ENCODE assay signal across 22 mouse cellular contexts in genomic region chrX:101770307-101770706, GRCm38 (mm10). TPM values are rescaled to one million over a fixed set of nuclear protein-coding genes. Genes with fewer than 3 reads are reported as not detected.
DNase-seq lines count a peak whose midpoint lies in the region; ATAC-seq and TF ChIP-seq lines count a peak whose summit lies in the region.
"Had no signal": no experiment of that assay in that cellular context is flagged by ENCODE, and none has a peak within 500 bp of the region (broad histone marks: within the 10 kb centered on the region; RNA-seq: fewer than 3 reads in every experiment).

No protein-coding gene starts in this region.

- ATAC-seq in megakaryocyte, adult 5-6 weeks (ENCODE audit: poor library complexity, severe bottlenecking) = peak; percentile 88
- ATAC-seq in forebrain, embryonic 11.5 days (replicated peaks; ENCODE audit: low FRiP score) = no peak
- ATAC-seq: activated CD4-positive, CD25-positive, alpha-beta regulatory T cell, adult 4 months; forebrain, embryonic 15.5 days had no signal

- no peak overlapping the region for H3K4me2 ChIP-seq in forebrain, embryonic 11.5 days (ENCODE audit: low read depth, low read length, severe bottlenecking)
- H3K4me2 ChIP-seq: embryonic facial prominence, embryonic 13.5 days; forebrain, embryonic 15.5 days; hindbrain, embryonic 13.5 days; liver, embryonic 11.5 days had no signal

- TF ChIP-seq POLR2A in spleen, adult 2 months (IDR thresholded peaks at IDR 0.05; ENCODE audit: low read depth, low read length) = no peak
- TF ChIP-seq POLR2A in bone marrow macrophage, adult 2 months (IDR thresholded peaks at IDR 0.05; ENCODE audit: borderline replicate concordance, low read depth, low read length) = no peak

- H3K9ac ChIP-seq in forebrain, embryonic 11.5 days (ENCODE audit: low read length) = no peak overlapping the region
- H3K9ac ChIP-seq: embryonic facial prominence, embryonic 13.5 days; forebrain, embryonic 15.5 days; hindbrain, embryonic 13.5 days had no signal

- peak; percentile 20 to 42 for DNase-seq in spleen, adult 2 months (ENCODE audit: low read depth in 1 of 2, low spot score in 2 of 2)
- DNase-seq in spleen, postnatal 14 days (ENCODE audit: low spot score in 2 of 2) = no peak
- DNase-seq in layer of hippocampus, postnatal 25 days (ENCODE audit: extremely low spot score in 1 of 2, low spot score in 1 of 2) = no peak
- DNase-seq in gastrocnemius, postnatal 4 days (ENCODE audit: low spot score in 2 of 2) = no peak
- DNase-seq in forebrain, embryonic 11.5 days (ENCODE audit: low spot score) = no peak
- DNase-seq: adrenal gland, postnatal 10 days; cerebellum, adult 11-12 months; gastrocnemius, postnatal 14 days; kidney, adult 8-10 months; kidney, postnatal 25 days; midbrain, embryonic 14.5 days; thymus, postnatal 25 days had no signal

- no peaks in the 10 kb centered on the region for H3K27me3 ChIP-seq in spleen, adult 2 months (ENCODE audit: control insufficient read depth, insufficient read depth, low read length)
- H3K27me3 ChIP-seq in forebrain, embryonic 11.5 days (ENCODE audit: control insufficient read depth, insufficient read depth, low read length) = peaks cover 5% of the 10 kb centered on the region; the same call in 1 of the 2 replicates
- H3K27me3 ChIP-seq: forebrain, embryonic 15.5 days had no signal

- H3K27ac ChIP-seq in spleen, adult 2 months (ENCODE audit: insufficient read depth, low read length) = peak overlapping the region; percentile 46; the same call in 1 of the 2 replicates
- H3K27ac ChIP-seq in bone marrow macrophage, adult 2 months (ENCODE audit: insufficient read depth, low read depth, low read length) = peak overlapping the region; percentile 87
- H3K27ac ChIP-seq in forebrain, embryonic 11.5 days (ENCODE audit: low read depth, low read length) = no peak overlapping the region
- H3K27ac ChIP-seq: embryonic facial prominence, embryonic 13.5 days; forebrain, embryonic 15.5 days; hindbrain, embryonic 13.5 days; left cerebral cortex, adult 2 months had no signal

- no peaks in the 10 kb centered on the region for H3K36me3 ChIP-seq in spleen, adult 2 months (ENCODE audit: control insufficient read depth, insufficient read depth, low read length)
- H3K36me3 ChIP-seq in forebrain, embryonic 11.5 days (ENCODE audit: control insufficient read depth, insufficient read depth, low read length) = no peaks in the 10 kb centered on the region
- H3K36me3 ChIP-seq: embryonic facial prominence, embryonic 13.5 days; forebrain, embryonic 15.5 days; hindbrain, embryonic 13.5 days had no signal

- TF ChIP-seq CTCF in spleen, adult 2 months (IDR thresholded peaks at IDR 0.05; ENCODE audit: extremely low read depth, insufficient read depth, insufficient read length, insufficient replicate concordance) = no peak
- no peak for TF ChIP-seq CTCF in bone marrow macrophage, adult 2 months (IDR thresholded peaks at IDR 0.05; ENCODE audit: low read depth, low read length)

- H3K4me1 ChIP-seq in spleen, adult 2 months (ENCODE audit: control insufficient read depth, insufficient read depth, insufficient read length) = peaks cover 6% of the 10 kb centered on the region; the same call in 1 of the 2 replicates
- peaks cover 27% of the 10 kb centered on the region for H3K4me1 ChIP-seq in bone marrow macrophage, adult 2 months (ENCODE audit: control insufficient read depth, insufficient read depth, low read length)
- H3K4me1 ChIP-seq in forebrain, embryonic 11.5 days (replicated peaks; ENCODE audit: control insufficient read depth, insufficient read depth, low read length) = no peaks in the 10 kb centered on the region
- H3K4me1 ChIP-seq: embryonic facial prominence, embryonic 13.5 days; forebrain, embryonic 15.5 days; hindbrain, embryonic 13.5 days had no signal

- H3K4me3 ChIP-seq in spleen, adult 2 months (ENCODE audit: extremely low read depth, insufficient read depth, insufficient read length) = no peak overlapping the region
- H3K4me3 ChIP-seq in bone marrow macrophage, adult 2 months (ENCODE audit: insufficient read depth, low read length) = no peak overlapping the region
- no peak overlapping the region for H3K4me3 ChIP-seq in forebrain, embryonic 11.5 days (ENCODE audit: low read depth, low read length)
- H3K4me3 ChIP-seq: embryonic facial prominence, embryonic 13.5 days; forebrain, embryonic 15.5 days; hindbrain, embryonic 13.5 days; left cerebral cortex, adult 2 months had no signal

- WGBS in spleen, adult 2 months = 9% methylated on average over 3 of the region's 3 CpGs
- WGBS in forebrain, embryonic 11.5 days = 71% methylated on average over 3 of the region's 3 CpGs

- H3K9me3 ChIP-seq in forebrain, embryonic 11.5 days (ENCODE audit: control insufficient read depth, low read length) = no peaks in the 10 kb centered on the region
- H3K9me3 ChIP-seq: embryonic facial prominence, embryonic 13.5 days; forebrain, embryonic 15.5 days; hindbrain, embryonic 13.5 days had no signal

RNA-seq across cellular contexts. Expression of gene Gm4779, which starts 23.9 kb away (rescaled TPM):
- polyA plus RNA-seq in spleen, adult 2 months (2012; rRNA removed) = 0.31 TPM in 1 of 2 replicates, not detected in the other
- not detected in 2 replicates for polyA plus RNA-seq in bone marrow macrophage, adult 2 months (2012; ENCODE audit: insufficient read depth, insufficient read length, missing spikeins)
- total RNA-seq in megakaryocyte, adult 5-6 weeks (2015) = 0.71 TPM in 1 of 2 replicates, not detected in the other
- not detected in 2 replicates for total RNA-seq in megakaryocyte, adult 5-6 weeks (2017)
- under 1 TPM; 0.30 to 0.87 TPM for total RNA-seq in layer of hippocampus, postnatal 25 days (2021)
- not detected for total RNA-seq in gastrocnemius, postnatal 4 days (2021)
- not detected in 2 replicates for polyA plus RNA-seq in forebrain, embryonic 11.5 days (2014; fragmentation: Nextera tagmentation; extraction: Ambion mirVana)
- total RNA-seq: adrenal gland, postnatal 10 days; gastrocnemius, postnatal 14 days had no signal
- polyA plus RNA-seq: activated CD4-positive, CD25-positive, alpha-beta regulatory T cell, adult 4 months; embryonic facial prominence, embryonic 13.5 days; hindbrain, embryonic 13.5 days; intestine, embryonic 14.5 days; limb, embryonic 11.5 days; midbrain, embryonic 14.5 days had no signal

RNA-seq across cellular contexts. Expression of gene 8030474K03Rik, which starts 24.1 kb away (rescaled TPM):
- polyA plus RNA-seq in spleen, adult 2 months (2012; rRNA removed) = 0.06 TPM in 1 of 2 replicates, not detected in the other
- polyA plus RNA-seq in bone marrow macrophage, adult 2 months (2012; ENCODE audit: insufficient read depth, insufficient read length, missing spikeins) = not detected in 2 replicates
- not detected in 2 replicates for total RNA-seq in megakaryocyte, adult 5-6 weeks (2015)
- 0.57 TPM in 1 of 2 replicates, not detected in the other for total RNA-seq in megakaryocyte, adult 5-6 weeks (2017)
- under 1 TPM in 1 of 2 experiments, not detected in 1; 0.52 TPM for total RNA-seq in layer of hippocampus, postnatal 25 days (2021)
- total RNA-seq in gastrocnemius, postnatal 4 days (2021) = not detected
- not detected in 2 replicates for polyA plus RNA-seq in forebrain, embryonic 11.5 days (2014; fragmentation: Nextera tagmentation; extraction: Ambion mirVana)
- total RNA-seq: adrenal gland, postnatal 10 days; gastrocnemius, postnatal 14 days; left cerebral cortex, adult 2 months had no signal
- polyA plus RNA-seq: activated CD4-positive, CD25-positive, alpha-beta regulatory T cell, adult 4 months; embryonic facial prominence, embryonic 13.5 days; forebrain, embryonic 15.5 days; intestine, embryonic 14.5 days; limb, embryonic 11.5 days; midbrain, embryonic 14.5 days had no signal

RNA-seq across cellular contexts. Expression of gene Cxcr3, which starts 36.2 kb away (rescaled TPM):
- 36.2 and 42.0 TPM in 2 replicates for polyA plus RNA-seq in spleen, adult 2 months (2012; rRNA removed)
- polyA plus RNA-seq in bone marrow macrophage, adult 2 months (2012; ENCODE audit: insufficient read depth, insufficient read length, missing spikeins) = 7.0 and 7.9 TPM in 2 replicates
- total RNA-seq in megakaryocyte, adult 5-6 weeks (2015) = 3.4 and 4.4 TPM in 2 replicates
- total RNA-seq in megakaryocyte, adult 5-6 weeks (2017) = 4.1 TPM in 2 replicates
- total RNA-seq in layer of hippocampus, postnatal 25 days (2021) = under 1 TPM in 1 of 2 experiments, not detected in 1; 0.21 TPM
- total RNA-seq in gastrocnemius, postnatal 4 days (2021) = under 1 TPM; 0.54 to 0.61 TPM
- polyA plus RNA-seq in forebrain, embryonic 11.5 days (2014; fragmentation: Nextera tagmentation; extraction: Ambion mirVana) = 0.11 TPM in 1 of 2 replicates, not detected in the other
- total RNA-seq: left cerebral cortex, adult 2 months had no signal
- polyA plus RNA-seq: limb, embryonic 11.5 days had no signal

Comparison
In these comparisons a context has a peak if more than half of its experiments do, and no peak if none do; other contexts are left out.
1. DNase-seq: peak in spleen, adult 2 months (2 of 2); none in spleen, postnatal 14 days (0 of 2), layer of hippocampus, postnatal 25 days (0 of 2), gastrocnemius, postnatal 4 days (0 of 2) and forebrain, embryonic 11.5 days (single experiment).